Mouse (Mus musculus): ENCODE measurements at regions not wholly inside any gene's neighbourhood (a gene's known extent, or its start where the extent isn't known, plus 50 kb on each side); places are given as distances from the start of the nearest gene placed in this dataset.

GRCm38 (mm10) chr14:68325061-68325460 is 969.0 kb downstream of the Synb start:
- 96% methylated on average over 1 of the region's 1 CpGs for WGBS
- DNase-seq: no peak
- no peaks in the 10 kb centered on the region for H3K4me1 ChIP-seq (ENCODE audit: control insufficient read depth, insufficient read depth, low read length)
- no peak for TF ChIP-seq POLR2A (IDR thresholded peaks at IDR 0.05; ENCODE audit: borderline replicate concordance, insufficient read depth, low read length)
- no peak for TF ChIP-seq CTCF (IDR thresholded peaks at IDR 0.05; ENCODE audit: borderline replicate concordance, insufficient read depth, low read depth, low read length)
- H3K27ac ChIP-seq (ENCODE audit: insufficient read depth, low read length): no peak overlapping the region
- H3K4me3 ChIP-seq (replicated peaks; ENCODE audit: insufficient read depth, low read depth, low read length): no peak overlapping the region
- H3K27me3 ChIP-seq (ENCODE audit: control insufficient read depth, insufficient read depth, low read length): no peaks in the 10 kb centered on the region

GRCm38 (mm10) chr14:68323008-68323407 is 971.1 kb downstream of the Synb start:
- DNase-seq: peak; percentile 80 to 90
- 3% methylated on average over 6 of the region's 6 CpGs for WGBS
- Histone ChIP-seq H3K27me3 (ENCODE audit: control insufficient read depth, insufficient read depth, low read length) (no peaks in the 10 kb centered on the region), H3K4me3 (replicated peaks; ENCODE audit: insufficient read depth, low read depth, low read length) (no peak overlapping the region), H3K4me1 (ENCODE audit: control insufficient read depth, insufficient read depth, low read length) (no peaks in the 10 kb centered on the region), H3K27ac (ENCODE audit: insufficient read depth, low read length) (no peak overlapping the region)
- TF ChIP-seq CTCF (IDR thresholded peaks at IDR 0.05; ENCODE audit: borderline replicate concordance, insufficient read depth, low read depth, low read length): no peak
- no peak for TF ChIP-seq POLR2A (IDR thresholded peaks at IDR 0.05; ENCODE audit: borderline replicate concordance, insufficient read depth, low read length)

- H3K4me3 ChIP-seq (replicated peaks; ENCODE audit: insufficient read depth, low read depth, low read length): no peak overlapping the region
- no peak overlapping the region for H3K27ac ChIP-seq (ENCODE audit: insufficient read depth, low read length)
- no peak for DNase-seq
- 67% methylated on average over 2 of the region's 2 CpGs for WGBS
- no peaks in the 10 kb centered on the region for H3K27me3 ChIP-seq (ENCODE audit: control insufficient read depth, insufficient read depth, low read length)
- no peak for TF ChIP-seq POLR2A (IDR thresholded peaks at IDR 0.05; ENCODE audit: borderline replicate concordance, insufficient read depth, low read length)
- no peak for TF ChIP-seq CTCF (IDR thresholded peaks at IDR 0.05; ENCODE audit: borderline replicate concordance, insufficient read depth, low read depth, low read length)
- no peaks in the 10 kb centered on the region for H3K4me1 ChIP-seq (ENCODE audit: control insufficient read depth, insufficient read depth, low read length)
These were observed 986.0 kb downstream of the Synb start for GRCm38 (mm10) chr14:68307973-68308660.

GRCm38 (mm10) chr14:68305166-68305565 is 988.9 kb downstream of the Synb start:
- DNase-seq: no peak
- Histone ChIP-seq H3K27ac (ENCODE audit: insufficient read depth, low read length) (no peak overlapping the region), H3K4me3 (replicated peaks; ENCODE audit: insufficient read depth, low read depth, low read length) (no peak overlapping the region), H3K27me3 (ENCODE audit: control insufficient read depth, insufficient read depth, low read length) (no peaks in the 10 kb centered on the region), H3K4me1 (ENCODE audit: control insufficient read depth, insufficient read depth, low read length) (no peaks in the 10 kb centered on the region)
- TF ChIP-seq CTCF (IDR thresholded peaks at IDR 0.05; ENCODE audit: borderline replicate concordance, insufficient read depth, low read depth, low read length) (no peak), POLR2A (IDR thresholded peaks at IDR 0.05; ENCODE audit: borderline replicate concordance, insufficient read depth, low read length) (no peak)
- 58% methylated on average over 8 of the region's 8 CpGs for WGBS

GRCm38 (mm10) chr14:68301710-68302109 is 992.4 kb downstream of the Synb start:
- no peaks in the 10 kb centered on the region for H3K27me3 ChIP-seq (ENCODE audit: control insufficient read depth, insufficient read depth, low read length)
- H3K4me1 ChIP-seq (ENCODE audit: control insufficient read depth, insufficient read depth, low read length): no peaks in the 10 kb centered on the region
- DNase-seq: no peak
- no peak overlapping the region for H3K4me3 ChIP-seq (replicated peaks; ENCODE audit: insufficient read depth, low read depth, low read length)
- H3K27ac ChIP-seq (ENCODE audit: insufficient read depth, low read length): no peak overlapping the region
- whole genome bisulfite sequencing: 55% methylated on average over 4 of the region's 4 CpGs
- no peak for TF ChIP-seq CTCF (IDR thresholded peaks at IDR 0.05; ENCODE audit: borderline replicate concordance, insufficient read depth, low read depth, low read length)
- TF ChIP-seq POLR2A (IDR thresholded peaks at IDR 0.05; ENCODE audit: borderline replicate concordance, insufficient read depth, low read length): no peak

GRCm38 (mm10) chr14:68285546-68285945 is 1008.6 kb downstream of the Synb start:
- DNase-seq: peak; percentile 16 to 45
- WGBS: 35% methylated on average over 3 of the region's 3 CpGs
- Histone ChIP-seq H3K27ac (ENCODE audit: insufficient read depth, low read length) (no peak overlapping the region), H3K4me1 (ENCODE audit: control insufficient read depth, insufficient read depth, low read length) (no peaks in the 10 kb centered on the region), H3K4me3 (replicated peaks; ENCODE audit: insufficient read depth, low read depth, low read length) (no peak overlapping the region), H3K27me3 (ENCODE audit: control insufficient read depth, insufficient read depth, low read length) (no peaks in the 10 kb centered on the region)
- TF ChIP-seq POLR2A (IDR thresholded peaks at IDR 0.05; ENCODE audit: borderline replicate concordance, insufficient read depth, low read length) (no peak), CTCF (IDR thresholded peaks at IDR 0.05; ENCODE audit: borderline replicate concordance, insufficient read depth, low read depth, low read length) (no peak)

- no peaks in the 10 kb centered on the region for H3K4me1 ChIP-seq (ENCODE audit: control insufficient read depth, insufficient read depth, low read length)
- 49% methylated on average over 3 of the region's 3 CpGs for WGBS
- H3K4me3 ChIP-seq (replicated peaks; ENCODE audit: insufficient read depth, low read depth, low read length): no peak overlapping the region
- H3K27me3 ChIP-seq (ENCODE audit: control insufficient read depth, insufficient read depth, low read length): no peaks in the 10 kb centered on the region
- H3K27ac ChIP-seq (ENCODE audit: insufficient read depth, low read length): no peak overlapping the region
- DNase-seq: peak in 1 of 2 experiments; percentile 27
- TF ChIP-seq CTCF (IDR thresholded peaks at IDR 0.05; ENCODE audit: borderline replicate concordance, insufficient read depth, low read depth, low read length) (no peak), POLR2A (IDR thresholded peaks at IDR 0.05; ENCODE audit: borderline replicate concordance, insufficient read depth, low read length) (no peak)
These were observed 1032.7 kb downstream of the Synb start for GRCm38 (mm10) chr14:68261436-68261835.

- Histone ChIP-seq H3K4me3 (replicated peaks; ENCODE audit: insufficient read depth, low read depth, low read length) (no peak overlapping the region), H3K27me3 (ENCODE audit: control insufficient read depth, insufficient read depth, low read length) (no peaks in the 10 kb centered on the region; the same call in 1 of the 2 replicates), H3K27ac (ENCODE audit: insufficient read depth, low read length) (no peak overlapping the region), H3K4me1 (ENCODE audit: control insufficient read depth, insufficient read depth, low read length) (no peaks in the 10 kb centered on the region)
- TF ChIP-seq POLR2A (IDR thresholded peaks at IDR 0.05; ENCODE audit: borderline replicate concordance, insufficient read depth, low read length) (no peak), CTCF (IDR thresholded peaks at IDR 0.05; ENCODE audit: borderline replicate concordance, insufficient read depth, low read depth, low read length) (no peak)
- no peak for DNase-seq
- WGBS: 91% methylated on average over 2 of the region's 2 CpGs
These were observed 1047.1 kb downstream of the Synb start for GRCm38 (mm10) chr14:68246966-68247365.
